Mouse (Mus musculus) cortical plate, adult 2 months (tissue): ENCODE results near the gene Hip1r. TPM values are rescaled to one million over a fixed set of nuclear protein-coding genes. Genes with fewer than 3 reads are reported as not detected.
A peak's percentile ranks its signal among the peaks of the same experiment; 100 is the strongest.

ENCODE experiments used
- H3K27ac ChIP-seq: fragments of 200-500 bp; 2 replicates; pipeline ENCODE4 v1.5.1; 2012; ENCODE audit warnings: low read length, control low read depth, inconsistent platforms; ENCODE audit not compliant: insufficient read depth
- H3K4me1 ChIP-seq: fragments of 200-500 bp; 2 replicates; pipeline ENCODE4 v1.6.1; 2011; ENCODE audit warnings: low read length; ENCODE audit not compliant: control insufficient read depth, insufficient read depth
- H3K4me3 ChIP-seq: fragments of 200-500 bp; 2 replicates; pipeline ENCODE4 v1.5.1; 2011; ENCODE audit warnings: mild to moderate bottlenecking, low read length, control low read depth; ENCODE audit not compliant: insufficient read depth
- CTCF ChIP-seq: fragments of 200-500 bp; IDR thresholded peaks from 2 replicates; pipeline ENCODE4 v1.5.1; 2011; ENCODE audit warnings: mild to moderate bottlenecking, control low read depth, low read length; ENCODE audit not compliant: insufficient read depth; ENCODE audit errors: extremely low read depth
- POLR2A ChIP-seq: fragments of 200-500 bp; IDR thresholded peaks from 2 replicates; pipeline ENCODE4 v1.6.1; 2011; ENCODE audit warnings: mild to moderate bottlenecking, low read length, control low read depth; ENCODE audit not compliant: insufficient read depth; ENCODE audit errors: extremely low read depth
- polyA plus RNA-seq: library from polyadenylated mRNA; depleted of rRNA; stranded (reverse); fragments of >200 nt; gene quantifications from 2 replicates; pipeline ENCODE4 v1.2.3, GENCODE M21; 2012

Hip1r gene
- polyA plus RNA-seq, 1 experiment = 42.1 TPM

DNA sequence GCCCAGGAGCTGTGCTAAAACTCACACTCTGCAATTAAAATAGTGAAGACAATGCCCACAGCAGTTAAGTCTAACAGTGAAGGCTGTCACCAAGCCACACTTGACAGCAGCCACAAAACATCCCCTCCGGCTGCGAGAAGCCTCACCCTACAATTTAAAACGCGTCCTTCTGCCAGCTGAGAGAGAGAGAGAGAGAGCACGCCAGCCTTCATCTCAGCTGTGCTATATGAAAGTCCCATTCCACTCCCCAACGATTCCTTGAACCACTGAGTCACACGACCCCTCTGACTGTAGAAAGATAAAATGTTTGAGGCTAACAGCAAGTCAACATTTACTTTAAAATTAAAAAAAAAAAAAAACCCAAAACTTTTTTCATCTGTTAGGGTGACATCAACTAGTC, 55.3 kb downstream of the Hip1r start:
- Histone ChIP-seq H3K4me1 (peaks cover 11% of the 10 kb centered on the region), H3K27ac (no peak overlapping the region), H3K4me3 (peak overlapping the region; percentile 32; the same call in 1 of the 2 replicates)
- no peak for TF ChIP-seq CTCF
- TF ChIP-seq POLR2A = no peak

DNA sequence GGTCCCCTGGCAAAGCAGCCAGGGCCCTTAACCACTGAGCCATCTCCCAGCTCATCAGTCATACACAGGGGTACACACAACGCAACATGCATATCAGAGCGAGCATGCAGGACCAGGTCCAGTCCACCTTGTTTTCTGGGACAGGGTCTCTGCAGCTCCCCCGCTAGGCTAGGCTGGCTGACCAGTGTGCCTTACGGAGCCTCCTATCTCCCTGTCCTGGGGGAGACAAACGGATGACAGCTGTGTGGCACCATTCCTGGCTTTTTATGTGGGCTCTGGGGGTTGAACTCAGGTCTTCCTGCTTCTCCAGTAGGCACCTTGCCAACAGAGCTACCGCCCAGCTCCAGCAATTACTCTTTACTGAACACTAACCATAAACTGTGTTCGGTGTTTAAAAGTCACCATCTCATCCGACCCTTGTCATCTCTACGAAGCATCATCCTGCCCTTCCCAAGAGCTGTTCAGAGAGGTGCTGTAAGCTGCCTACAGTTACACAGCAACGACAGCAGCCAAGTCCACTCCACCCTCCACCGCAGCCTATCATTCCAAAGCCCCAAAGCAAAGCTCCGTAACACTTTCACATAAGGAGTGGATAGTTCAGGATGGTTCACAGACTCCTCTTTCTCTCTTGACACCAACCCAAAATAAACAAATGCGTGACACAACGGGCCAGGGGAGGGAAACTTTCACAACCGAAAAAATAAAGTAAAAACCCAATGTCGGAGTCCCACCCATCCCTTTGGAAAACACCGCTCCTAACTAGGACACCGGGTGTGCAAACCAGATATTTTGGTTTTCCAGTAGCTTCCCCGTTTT, 56.0 kb downstream of the Hip1r start:
- Histone ChIP-seq H3K4me3 (peak overlapping the region; percentile 32), H3K4me1 (peaks cover 11% of the 10 kb centered on the region), H3K27ac (no peak overlapping the region)
- TF ChIP-seq POLR2A = no peak

DNA sequence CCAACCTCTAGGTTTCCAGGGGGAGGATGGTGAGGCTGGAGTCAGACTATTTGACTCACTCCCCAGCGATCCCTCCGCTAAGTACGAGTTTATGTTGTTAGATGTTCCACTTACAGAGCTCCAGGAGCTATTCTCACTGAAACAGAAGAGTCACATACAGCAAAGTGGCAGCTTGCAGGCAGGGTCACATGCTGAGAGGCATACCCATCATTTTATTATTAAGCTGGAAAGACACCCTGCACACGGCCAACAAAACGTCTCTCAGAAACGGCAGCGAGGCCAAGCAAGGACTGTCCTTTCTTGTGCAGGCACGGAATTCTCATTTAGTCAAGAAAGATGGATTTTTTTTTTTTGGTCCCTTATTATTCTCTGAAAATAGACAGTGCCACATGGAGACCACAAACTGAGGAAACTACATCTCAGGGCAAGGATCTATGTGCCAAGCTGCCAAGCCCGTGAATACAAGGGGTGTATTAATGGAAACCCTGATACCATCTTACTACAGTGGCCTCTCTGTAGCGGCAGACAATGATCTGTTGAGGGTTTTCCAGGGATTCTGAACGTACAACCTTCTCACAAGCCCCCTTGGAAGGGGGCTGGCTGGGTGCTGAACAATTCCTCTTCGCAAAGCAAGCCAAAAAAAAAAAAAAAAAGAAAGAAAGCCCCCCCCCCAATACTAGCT, 57.1 kb downstream of the Hip1r start:
- H3K4me3 ChIP-seq = peak overlapping the region; percentile 86
- TF ChIP-seq CTCF = no peak
- TF ChIP-seq POLR2A = 0 out of 2 replicates have a peak, but pooled peaks have one; percentile 23

DNA sequence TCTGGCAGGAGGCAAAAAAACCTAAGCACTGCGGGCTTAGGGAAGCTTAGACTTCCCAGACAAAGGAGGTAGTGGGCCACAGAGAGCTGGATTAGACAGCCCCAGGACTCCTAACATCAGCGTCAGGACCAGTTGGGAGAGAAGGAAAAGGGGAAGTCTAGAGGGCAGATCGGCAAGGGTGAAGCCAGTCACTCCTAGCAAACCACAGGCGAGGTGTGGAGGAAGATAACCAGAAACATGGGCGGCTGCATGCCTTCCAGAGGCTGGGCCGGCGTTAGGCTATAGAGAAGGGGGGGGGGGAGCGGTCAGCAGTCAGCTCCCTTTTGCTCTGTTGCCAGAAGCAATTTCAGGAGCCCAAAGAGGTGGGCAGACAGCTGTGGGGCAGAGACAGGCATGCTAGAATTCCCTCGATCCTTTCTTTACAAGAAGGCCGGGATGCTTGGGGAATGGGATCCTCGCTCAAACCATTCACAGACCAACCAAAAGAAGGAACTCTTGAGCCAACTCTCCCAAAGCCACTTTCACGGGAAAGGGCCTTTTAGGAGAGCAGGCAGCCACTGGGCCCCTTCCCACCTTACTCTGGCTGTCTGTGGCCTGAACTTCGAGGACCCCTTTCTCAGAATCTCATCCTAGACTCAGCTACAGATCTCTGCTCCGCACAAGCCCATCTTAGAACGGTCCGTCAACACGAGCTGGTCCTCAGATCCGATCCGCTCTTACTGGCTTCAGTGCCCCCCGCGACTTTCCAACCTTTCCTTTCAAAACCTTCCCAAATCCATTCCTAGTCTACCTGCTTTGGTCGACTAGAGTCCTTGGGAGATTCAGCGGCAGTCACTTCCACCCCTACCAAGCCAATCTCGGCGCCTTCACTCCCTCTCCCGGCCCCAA, 57.9 kb downstream of the Hip1r start:
- Histone ChIP-seq H3K4me1 (peaks cover 4% of the 10 kb centered on the region; the same call in 1 of the 2 replicates), H3K4me3 (peak overlapping the region; percentile 86), H3K27ac (peak overlapping the region; percentile 75)
- no peak for TF ChIP-seq CTCF
- no peak for TF ChIP-seq POLR2A

More for the DNA sequence above, 57.1 kb downstream of the Hip1r start:
- Histone ChIP-seq H3K4me1 (peaks cover 8% of the 10 kb centered on the region; the same call in 1 of the 2 replicates), H3K27ac (no peak overlapping the region)

DNA sequence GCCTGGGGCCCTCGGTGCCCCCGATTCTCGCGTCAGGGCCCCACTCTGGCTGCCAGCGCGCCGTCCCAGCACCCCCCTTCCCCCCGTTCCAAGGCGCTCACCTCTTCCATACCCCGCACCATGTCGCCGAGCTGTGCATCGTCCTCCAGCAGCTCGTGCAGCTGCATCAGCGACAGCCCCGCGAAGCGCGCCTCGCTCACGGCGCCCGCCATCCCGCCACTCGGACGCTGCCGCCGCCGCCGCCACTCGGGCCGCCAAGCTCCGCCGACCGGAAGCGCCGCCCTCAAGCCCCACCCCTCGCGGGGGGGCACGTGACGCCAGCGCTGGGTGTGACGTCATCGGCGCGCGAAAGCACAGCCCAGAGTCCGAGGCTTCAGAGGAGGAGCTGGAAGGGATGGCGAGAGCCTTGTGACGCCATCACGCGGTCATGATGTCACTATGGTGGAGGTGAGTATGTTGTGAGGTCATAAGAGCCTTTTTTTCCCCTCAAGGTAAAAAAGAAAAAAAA, 58.6 kb downstream of the Hip1r start, which contains the start of gene Vps37b:
Gene Vps37b, minus strand, starts transcription at position 270 of the 508 bp plus-strand sequence.
- H3K27ac ChIP-seq = peak within 1 kb of the TSS; percentile 75
- peak within 1 kb of the TSS; percentile 86 for H3K4me3 ChIP-seq
- peak; percentile 67 for TF ChIP-seq POLR2A
- no peak for TF ChIP-seq CTCF
- peaks cover 4% of the 10 kb centered on the region; the same call in 1 of the 2 replicates for H3K4me1 ChIP-seq

DNA sequence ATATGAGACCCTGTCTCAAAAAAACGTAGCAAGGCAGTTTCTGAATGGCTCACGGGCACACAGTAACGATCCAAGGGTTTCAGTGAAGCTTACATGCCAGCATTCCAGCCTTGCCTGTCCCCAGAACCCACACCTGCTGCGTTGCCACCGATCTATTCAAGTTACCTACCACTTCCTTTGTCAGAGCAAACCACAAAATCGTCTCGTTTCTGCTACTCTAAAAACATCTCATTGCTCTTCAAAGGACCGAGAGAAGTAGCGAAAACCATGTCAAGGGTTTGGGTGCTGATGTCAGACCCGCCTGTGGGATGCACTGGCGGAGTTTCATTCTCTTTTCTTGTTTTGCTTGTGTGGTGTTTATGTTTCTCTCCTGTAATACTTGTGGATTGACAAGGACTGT, 61.0 kb downstream of the Hip1r start:
- peaks cover under 1% of the 10 kb centered on the region; the same call in 1 of the 2 replicates for H3K4me1 ChIP-seq
- no peak overlapping the region for H3K4me3 ChIP-seq
- H3K27ac ChIP-seq = no peak overlapping the region
- TF ChIP-seq CTCF (no peak), POLR2A (no peak)

DNA sequence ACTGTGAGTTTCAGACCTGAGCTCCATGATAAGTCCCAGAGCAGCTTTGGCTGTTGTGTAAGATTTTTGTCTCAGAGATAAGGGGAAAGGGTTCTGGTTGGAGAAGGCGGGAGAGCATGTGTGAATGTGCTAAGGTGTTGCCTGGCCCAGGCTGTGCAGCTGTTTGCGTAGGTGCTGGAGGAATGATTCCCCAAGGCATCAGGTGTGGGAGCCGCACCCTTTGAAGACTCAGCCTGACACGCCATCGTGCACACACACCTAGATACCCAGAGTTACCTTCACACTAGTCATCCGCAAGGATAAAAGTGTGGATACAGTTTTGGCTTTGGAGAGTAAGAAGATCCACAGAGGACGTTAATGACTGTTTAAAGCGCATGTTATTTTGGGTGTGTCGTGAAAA, 62.0 kb downstream of the Hip1r start:
- Histone ChIP-seq H3K27ac (no peak overlapping the region), H3K4me3 (no peak overlapping the region), H3K4me1 (no peaks in the 10 kb centered on the region)
- TF ChIP-seq POLR2A = no peak
- no peak for TF ChIP-seq CTCF

DNA sequence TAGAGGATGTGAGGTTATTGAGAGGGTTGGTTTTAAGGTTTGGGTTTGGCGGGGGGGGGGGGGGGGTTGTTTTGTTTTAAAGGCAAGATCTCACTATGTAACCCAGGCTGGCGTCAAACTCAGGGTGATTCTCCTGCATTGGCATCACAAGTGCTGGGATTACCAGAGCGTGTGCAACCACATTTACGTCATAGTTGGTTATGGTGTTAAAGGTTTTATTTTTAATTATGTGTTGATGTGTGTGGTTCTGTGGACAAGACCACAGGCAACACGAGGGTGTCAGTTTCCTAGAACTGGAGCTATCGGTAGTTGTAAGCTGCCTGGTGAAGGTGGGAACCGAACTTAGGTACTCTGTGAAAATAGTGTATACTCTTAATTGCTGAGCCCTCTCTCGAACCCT, 62.4 kb downstream of the Hip1r start:
- Histone ChIP-seq H3K27ac (no peak overlapping the region), H3K4me3 (no peak overlapping the region), H3K4me1 (no peaks in the 10 kb centered on the region)
- no peak for TF ChIP-seq CTCF

DNA sequence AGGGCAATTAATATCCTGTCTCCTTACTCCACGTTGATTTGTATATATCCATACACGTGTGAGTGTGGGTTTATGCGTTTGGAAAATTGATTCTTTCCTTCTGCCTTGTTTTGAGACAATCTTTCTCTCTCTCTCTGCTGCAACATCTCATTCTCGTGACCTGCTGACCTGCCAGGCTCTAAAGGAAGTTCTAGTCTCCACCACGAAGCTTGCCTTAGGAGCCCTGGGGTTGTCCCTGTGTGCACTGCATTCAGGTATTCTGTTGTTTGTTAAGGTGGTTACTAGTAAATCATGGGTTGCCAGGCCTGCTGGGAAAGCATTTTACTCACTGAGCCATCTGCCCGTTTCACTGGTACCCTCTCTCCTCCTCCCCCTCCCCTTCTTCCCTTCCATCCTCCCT, 62.9 kb downstream of the Hip1r start:
- Histone ChIP-seq H3K4me3 (no peak overlapping the region), H3K27ac (no peak overlapping the region), H3K4me1 (no peaks in the 10 kb centered on the region)
- TF ChIP-seq POLR2A (no peak), CTCF (no peak)
